Mouse (Mus musculus) G1E-ER4 (cell line): ENCODE results near the gene Akap8. TPM values are rescaled to one million over a fixed set of nuclear protein-coding genes. Genes with fewer than 3 reads are reported as not detected.

ENCODE experiments used
- GATA1 ChIP-seq: IDR thresholded peaks from one replicate; pipeline ENCODE4 v1.8.0; 2012; ENCODE audit warnings: low read length, inconsistent platforms
- polyA plus RNA-seq: library from polyadenylated mRNA; stranded (reverse); fragments of >175 nt; gene quantifications from 2 replicates; pipeline ENCODE4 v1.2.3, GENCODE M21; 2012

The Akap8 gene
- polyA plus RNA-seq, 1 experiment, result 407 TPM

DNA sequence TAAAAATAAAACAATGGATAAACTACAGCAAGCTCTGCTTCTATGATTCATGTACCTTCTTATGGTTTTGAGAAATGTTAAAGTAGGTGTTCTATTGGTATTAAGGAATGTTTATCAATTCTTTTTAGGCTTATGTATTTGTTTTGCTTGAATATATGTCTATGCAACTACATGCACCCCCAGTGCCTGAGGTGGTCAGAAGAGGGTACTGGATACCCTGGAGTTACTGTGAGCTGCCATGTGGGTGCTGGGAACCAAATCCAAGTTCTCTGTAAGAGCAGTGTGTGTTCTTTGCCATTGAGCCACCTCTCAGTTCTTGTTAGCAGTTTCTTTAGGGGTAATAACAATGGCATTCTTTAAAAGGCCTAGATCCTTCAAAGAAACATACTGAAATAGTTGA is 30.7 kb upstream of the Akap8 start:
- TF ChIP-seq GATA1, result no peak

DNA sequence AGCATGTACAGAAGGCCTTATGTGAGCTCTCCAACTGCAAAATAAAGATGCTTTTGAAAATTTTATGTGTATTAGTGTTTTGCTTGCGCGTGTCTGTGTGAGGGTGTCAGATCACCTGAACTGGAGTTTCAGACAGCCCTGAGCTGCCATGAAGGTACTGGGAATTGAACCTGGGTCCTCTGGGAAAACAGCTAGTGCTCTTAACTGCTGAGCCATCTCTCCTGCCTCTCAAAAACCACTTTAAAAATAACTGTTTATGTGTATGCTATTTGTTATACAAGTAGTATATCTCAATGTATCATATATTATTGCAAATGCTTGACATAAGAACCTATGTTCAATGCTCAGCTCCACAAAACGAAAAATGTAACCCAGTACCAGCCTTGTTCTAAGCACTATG is 30.2 kb upstream of the Akap8 start:
- TF ChIP-seq GATA1, result no peak

DNA sequence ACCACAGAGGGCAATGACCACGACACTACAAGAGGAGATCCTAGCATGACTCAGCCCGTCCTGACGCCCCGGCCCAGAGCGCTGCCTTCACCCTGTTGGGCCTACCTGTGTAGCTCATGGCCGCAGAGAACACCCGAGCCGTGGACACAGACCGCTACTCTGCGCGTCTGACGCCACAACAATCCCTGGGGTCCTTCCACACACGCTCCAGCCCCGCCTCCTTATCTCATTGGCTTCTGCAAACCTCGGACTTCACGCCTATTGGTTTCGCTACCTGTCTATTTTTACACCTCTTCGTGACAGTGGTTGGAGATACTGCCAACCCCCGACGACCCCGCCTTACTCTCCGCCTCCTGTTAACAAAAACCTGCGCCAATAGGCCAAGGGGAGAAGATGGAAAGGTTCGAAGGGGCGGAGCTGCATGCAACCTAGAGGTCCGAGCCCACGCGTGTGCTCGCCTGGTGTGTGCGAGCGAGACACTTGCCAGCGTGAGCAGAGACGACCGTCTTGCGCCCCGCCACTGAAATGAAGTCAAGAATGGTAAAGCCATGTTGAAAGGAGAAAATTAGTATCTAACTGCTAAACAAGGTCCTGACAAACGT is 29.4 kb upstream of the Akap8 start, which contains the start of gene Akap8l:
TSS of gene Akap8l (minus strand) at position 226 of the 602 bp plus-strand sequence.
- TF ChIP-seq GATA1, result no peak

- no peak for TF ChIP-seq GATA1
These were observed 28.9 kb upstream of the Akap8 start for GRCm38 (mm10) chr17:32349851-32350381.

DNA sequence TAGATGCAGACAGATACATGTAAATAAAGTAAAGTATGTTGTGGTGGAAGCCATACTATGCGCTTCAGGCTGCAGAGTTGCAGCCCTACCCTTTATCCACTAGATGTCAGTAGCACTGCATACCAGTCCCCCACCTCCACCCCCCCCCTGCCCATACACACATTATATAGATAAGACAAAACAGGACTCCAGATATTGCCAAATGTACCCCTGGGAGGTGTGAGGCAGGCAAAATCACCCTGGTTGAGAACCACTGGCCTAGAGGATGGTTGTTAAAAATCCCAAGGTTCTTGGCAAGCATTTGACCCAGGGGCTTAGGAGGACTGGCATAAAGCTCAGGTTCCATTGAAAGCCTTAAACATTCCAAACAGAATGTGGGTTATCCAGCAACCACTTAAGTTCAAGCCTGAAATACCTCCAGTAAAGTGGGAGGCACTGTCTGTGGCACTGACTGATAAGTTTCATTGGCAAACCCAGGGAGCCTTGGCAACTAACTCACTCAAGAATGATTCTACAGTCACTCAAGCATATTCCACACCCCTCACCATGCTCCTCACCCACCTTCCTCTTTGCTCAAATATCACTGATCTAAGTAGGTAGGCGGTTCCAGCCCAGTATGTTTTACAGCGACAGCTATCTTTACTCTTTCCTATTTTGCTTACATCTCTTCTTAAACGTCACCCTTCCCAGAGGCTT is 28.1 kb upstream of the Akap8 start:
- TF ChIP-seq GATA1, result no peak

DNA sequence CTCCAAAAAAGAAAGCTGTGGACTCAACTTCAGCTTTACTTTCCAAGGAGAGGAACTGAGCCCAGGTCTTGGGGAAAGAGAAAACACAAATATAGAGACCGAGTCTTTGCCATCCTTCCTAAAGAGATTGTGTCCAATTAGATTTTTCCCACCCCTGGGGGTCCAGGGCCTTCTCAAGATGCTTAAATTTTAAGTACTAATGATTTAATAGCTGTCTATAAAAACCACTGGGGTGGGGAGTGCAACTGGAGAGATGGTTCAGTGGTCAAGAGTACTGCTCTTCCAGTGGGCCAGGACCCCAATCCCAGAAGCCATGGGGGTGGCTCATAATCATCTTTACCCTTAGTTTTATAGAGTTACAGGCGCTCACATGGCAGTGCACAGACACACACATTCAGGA is 27.4 kb upstream of the Akap8 start:
- TF ChIP-seq GATA1, result no peak

DNA sequence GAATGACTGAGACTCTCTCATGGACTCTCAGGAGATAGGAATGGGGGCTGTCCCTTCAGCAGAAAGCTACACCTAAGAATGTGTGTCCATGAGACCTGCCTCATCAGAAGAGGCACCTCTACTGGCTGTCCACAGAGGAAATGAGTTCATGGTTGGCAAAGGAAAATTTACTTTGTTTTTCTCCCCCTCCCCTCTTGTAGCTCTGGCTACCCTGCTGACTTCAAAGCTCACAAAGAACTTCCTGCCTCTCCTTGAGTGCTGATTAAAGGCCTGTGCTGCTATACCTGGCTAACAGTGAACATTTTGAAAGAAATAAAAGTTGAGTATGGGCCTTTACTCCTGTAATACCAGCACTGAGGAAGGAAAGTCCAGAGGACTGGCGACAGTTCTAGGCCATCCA is 20.1 kb upstream of the Akap8 start:
- TF ChIP-seq GATA1, result no peak

DNA sequence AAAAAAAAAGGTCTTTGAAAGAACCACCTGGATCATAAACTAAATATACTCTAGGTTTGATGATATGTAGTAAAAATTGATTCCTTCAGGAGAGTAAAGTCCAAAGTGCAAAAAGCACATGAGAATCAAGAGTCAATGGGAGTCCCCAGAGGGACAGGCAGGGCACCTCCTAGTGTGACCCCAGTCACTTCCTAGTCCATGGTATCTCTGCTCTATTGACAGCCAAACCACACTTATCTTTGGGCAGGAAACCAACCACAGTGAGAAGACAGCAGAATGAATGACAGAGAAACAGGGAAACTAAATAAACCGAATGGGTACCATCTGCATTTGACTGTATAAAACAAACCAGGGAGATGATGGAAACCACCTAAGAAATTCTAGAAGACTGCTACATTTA is 19.1 kb upstream of the Akap8 start:
- TF ChIP-seq GATA1, result peak; percentile 28

DNA sequence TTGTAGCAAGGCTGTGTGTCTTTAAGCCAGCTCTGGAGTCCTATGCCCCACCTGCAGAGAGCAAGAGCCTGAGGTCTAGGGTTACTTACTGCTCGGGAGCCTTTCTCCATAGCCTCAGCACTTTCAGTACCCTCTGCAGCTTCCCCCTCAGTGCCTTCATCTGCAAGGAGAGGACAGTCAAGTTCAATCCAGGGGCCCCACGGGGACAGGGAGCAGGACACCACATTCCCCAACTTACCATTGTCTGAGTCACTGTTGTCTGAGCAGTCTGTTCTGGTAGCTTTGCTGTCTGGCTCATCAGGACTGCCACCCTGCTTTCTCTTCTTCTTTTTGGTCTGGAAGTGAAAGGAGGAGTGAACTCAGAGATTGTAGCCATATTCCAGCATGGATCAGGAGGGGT is 14.8 kb upstream of the Akap8 start:
- no peak for TF ChIP-seq GATA1

- TF ChIP-seq GATA1, result no peak
These were observed 13.9 kb upstream of the Akap8 start for GRCm38 (mm10) chr17:32334921-32335320.

DNA sequence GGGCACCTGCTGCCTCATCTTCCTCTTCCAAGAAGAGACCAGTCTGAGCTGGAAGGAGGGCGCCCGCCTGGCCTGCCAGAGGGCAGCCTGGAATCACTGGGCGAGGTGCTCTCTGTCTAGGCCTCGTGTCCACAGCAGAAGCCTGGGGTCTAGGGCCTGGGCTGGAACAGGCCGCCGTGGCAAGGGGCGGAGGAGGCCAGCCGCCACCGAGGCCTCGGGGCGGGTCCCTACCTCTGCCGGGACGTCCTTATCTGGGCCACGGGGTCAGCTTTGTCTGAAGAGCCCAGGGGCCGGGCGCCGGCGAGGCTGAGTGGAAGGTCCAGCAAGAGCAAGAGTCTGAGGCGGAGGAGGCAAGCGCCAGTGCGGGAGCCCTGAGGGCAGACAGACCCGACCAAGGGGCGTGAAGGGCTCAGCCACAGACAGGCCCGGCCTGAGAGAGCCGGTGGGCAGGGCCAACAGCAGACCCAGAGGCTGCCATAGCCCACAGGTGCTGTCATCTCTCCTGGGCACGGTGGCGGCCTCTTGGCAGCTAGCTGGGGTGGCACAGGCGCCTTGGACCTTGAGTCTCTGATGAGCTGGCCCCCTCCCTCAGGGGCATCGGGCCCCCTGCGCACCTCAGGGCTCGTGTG is 12.8 kb upstream of the Akap8 start:
- no peak for TF ChIP-seq GATA1

- no peak for TF ChIP-seq GATA1
These were observed 6.5 kb upstream of the Akap8 start for GRCm38 (mm10) chr17:32327501-32327900.

- TF ChIP-seq GATA1, result no peak
These were observed 1.8 kb upstream of the Akap8 start for GRCm38 (mm10) chr17:32322809-32323208.

- no peak for TF ChIP-seq GATA1
These were observed 798 bp upstream of the Akap8 start for GRCm38 (mm10) chr17:32321836-32322235.

- no peak for TF ChIP-seq GATA1
These were observed 324 bp upstream of the Akap8 start for GRCm38 (mm10) chr17:32321390-32321734.

DNA sequence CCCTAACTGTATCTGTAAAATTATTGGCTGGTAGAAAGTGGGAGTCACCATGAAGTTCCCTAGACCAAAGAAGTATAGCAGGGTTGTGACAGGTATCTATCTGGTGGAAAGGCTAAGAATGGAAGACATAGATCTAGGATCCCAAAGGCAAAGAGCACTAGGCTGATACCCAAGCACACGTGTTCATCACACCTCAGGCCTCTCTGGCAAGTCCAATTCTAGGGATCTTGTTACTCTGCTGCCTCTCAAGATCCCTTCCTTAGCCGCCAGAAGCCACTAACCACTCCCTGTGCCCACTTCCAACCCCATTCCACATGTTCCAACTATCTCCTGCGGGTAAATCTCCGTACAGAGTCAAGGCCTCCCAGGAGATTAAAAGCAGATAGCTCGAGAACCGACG is 1.1 kb downstream of the Akap8 start:
- TF ChIP-seq GATA1, result no peak

DNA sequence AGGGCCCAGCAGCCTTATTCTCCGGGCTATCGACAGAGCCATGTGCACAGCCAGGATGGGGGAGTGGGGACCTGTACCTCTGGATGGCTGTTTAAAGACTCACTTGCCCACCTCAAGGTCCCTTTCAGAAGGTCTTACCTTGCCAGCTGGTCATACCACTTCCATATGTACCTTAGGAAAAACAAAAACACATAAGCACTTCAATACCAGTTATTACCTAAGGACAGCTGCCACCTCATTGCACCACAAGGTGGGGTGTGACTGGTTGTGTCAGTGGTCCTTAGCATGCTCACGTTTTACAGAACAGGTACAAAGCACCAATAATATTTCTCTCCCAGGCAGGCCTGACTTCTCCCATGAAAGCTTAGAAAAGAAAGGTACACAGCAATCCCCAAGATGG is 3.3 kb downstream of the Akap8 start:
- no peak for TF ChIP-seq GATA1
